Mouse (Mus musculus) cerebellum, adult 9-11 months (tissue): ENCODE measurements at regions not wholly inside any gene's neighbourhood (a gene's known extent, or its start where the extent isn't known, plus 50 kb on each side); places are given as distances from the start of the nearest gene placed in this dataset.
A peak's percentile ranks its signal among the peaks of the same experiment; 100 is the strongest.

ENCODE experiments used
- DNase-seq: peaks from one replicate; pipeline ENCODE4 v3.0.0; 2022

- no peak for DNase-seq
Measured at GRCm38 (mm10) chr4:91029462-91029861, 371.1 kb downstream of the Elavl2 start.

GRCm38 (mm10) chr4:91028013-91028626, 372.5 kb downstream of the Elavl2 start:
- DNase-seq, result no peak

- no peak for DNase-seq
Measured at GRCm38 (mm10) chr4:90996388-90997092, 404.0 kb downstream of the Elavl2 start.

- no peak for DNase-seq
Measured at GRCm38 (mm10) chr4:90964658-90965057, 435.9 kb downstream of the Elavl2 start.

GRCm38 (mm10) chr4:90943687-90944385, 456.7 kb downstream of the Elavl2 start:
- DNase-seq, result no peak

GRCm38 (mm10) chr4:90917312-90918107, 483.1 kb downstream of the Elavl2 start:
- DNase-seq, result peak; percentile 54

- peak; percentile 82 for DNase-seq
Measured at GRCm38 (mm10) chr4:90906311-90906710, 494.3 kb downstream of the Elavl2 start.

GRCm38 (mm10) chr4:90868209-90868608, 532.4 kb downstream of the Elavl2 start:
- no peak for DNase-seq

- DNase-seq, result no peak
Measured at GRCm38 (mm10) chr4:90860854-90861253, 539.7 kb downstream of the Elavl2 start.

GRCm38 (mm10) chr4:90839804-90840203, 560.8 kb downstream of the Elavl2 start:
- DNase-seq, result no peak

- no peak for DNase-seq
Measured at GRCm38 (mm10) chr4:90799078-90799477, 580.5 kb downstream of the Zfp352 start.

- DNase-seq, result no peak
Measured at GRCm38 (mm10) chr4:90798637-90799036, 580.0 kb downstream of the Zfp352 start.

- no peak for DNase-seq
Measured at GRCm38 (mm10) chr4:90797472-90797871, 578.9 kb downstream of the Zfp352 start.
